Mouse (Mus musculus) gastrocnemius, adult 8-10 months (tissue): ENCODE data around the gene Caskin1. TPM values are rescaled to one million over a fixed set of nuclear protein-coding genes. Genes with fewer than 3 reads are reported as not detected.
A peak's percentile ranks its signal among the peaks of the same experiment; 100 is the strongest.
"Not testable (repeated sequence)": the region's sequence is repeated elsewhere in the genome, so short reads cannot be mapped to it uniquely, and the experiment has no call there.

Experiments used
- DNase-seq, 2 experiments: peaks; one replicate each; pipeline ENCODE4 v3.0.0; 2022; ENCODE audit warnings: low spot score in 2 of 2
- total RNA-seq, 4 experiments: library from RNA; stranded (reverse); gene quantifications; 2 replicates each; pipeline ENCODE4 v1.2.4; 2022

Gene Caskin1
- total RNA-seq = under 1 TPM in 2 of 4 experiments, not detected in 2; 0.05 to 0.21 TPM

DNA sequence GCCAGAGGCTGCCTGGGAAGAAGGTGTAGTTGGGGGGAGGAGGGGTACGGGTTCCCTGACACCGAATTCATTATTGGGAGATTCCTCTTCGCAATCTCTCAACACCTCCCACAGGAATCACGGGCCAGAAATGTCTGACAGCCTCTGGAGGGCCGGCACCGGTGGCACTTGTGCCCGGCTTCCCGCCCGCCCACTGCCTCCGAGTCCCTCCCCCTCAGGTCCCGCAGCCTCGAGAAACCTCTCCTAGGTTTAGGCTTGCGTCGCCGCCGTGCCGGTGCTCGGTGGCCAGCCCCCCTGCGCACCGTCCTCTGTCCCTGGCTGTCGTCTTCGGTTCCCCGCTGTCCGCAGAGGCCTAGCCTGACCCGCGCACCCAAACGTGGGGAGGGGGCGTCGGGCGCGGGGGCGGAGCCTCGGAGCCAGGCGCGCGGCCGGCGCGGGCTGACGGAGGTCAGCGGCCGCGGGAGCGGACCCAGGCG lies at the start of gene Caskin1:
Caskin1 (plus strand) TSS at position 416 of the 476 bp plus-strand sequence.
- DNase-seq = no peak

DNA sequence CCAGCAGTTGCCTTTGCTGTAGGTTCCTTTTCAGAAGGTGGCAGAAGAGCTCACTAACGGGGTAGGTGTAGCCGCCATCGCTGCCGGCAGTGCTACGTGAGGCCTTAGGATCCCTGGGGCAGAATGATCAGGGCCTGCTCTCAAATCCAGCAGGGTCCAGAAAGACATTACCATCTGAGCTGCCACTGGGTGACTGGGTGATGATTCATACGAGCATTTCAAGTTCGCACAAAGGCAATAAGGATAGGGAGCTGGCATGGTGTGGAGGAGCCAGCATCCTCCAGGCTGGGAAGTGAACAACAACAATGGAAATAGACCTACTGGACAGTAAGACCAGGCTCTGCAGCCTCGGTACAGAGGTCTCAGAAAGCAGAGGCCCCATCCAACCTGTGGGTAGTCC lies 48.0 kb upstream of the Caskin1 start:
- no peak for DNase-seq

DNA sequence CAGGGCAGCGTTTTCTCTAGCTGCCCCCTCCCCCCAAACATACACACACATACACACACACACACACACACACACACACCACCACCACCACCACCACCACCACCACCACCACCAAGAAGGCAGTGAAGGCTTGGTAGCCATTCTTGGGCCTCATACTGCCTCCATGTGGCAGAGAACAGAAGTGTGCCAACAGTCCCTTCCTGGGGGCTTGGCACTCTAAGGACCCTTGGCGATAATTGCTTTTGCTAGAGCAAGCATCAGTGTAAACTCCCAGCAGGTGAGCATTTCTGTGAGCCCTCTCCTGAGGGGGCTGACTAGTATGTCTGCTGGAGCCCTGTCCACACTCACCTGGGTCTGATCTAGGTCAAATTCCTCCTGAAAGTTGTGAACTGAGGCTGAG lies 47.3 kb upstream of the Caskin1 start:
- DNase-seq = no peak

DNA sequence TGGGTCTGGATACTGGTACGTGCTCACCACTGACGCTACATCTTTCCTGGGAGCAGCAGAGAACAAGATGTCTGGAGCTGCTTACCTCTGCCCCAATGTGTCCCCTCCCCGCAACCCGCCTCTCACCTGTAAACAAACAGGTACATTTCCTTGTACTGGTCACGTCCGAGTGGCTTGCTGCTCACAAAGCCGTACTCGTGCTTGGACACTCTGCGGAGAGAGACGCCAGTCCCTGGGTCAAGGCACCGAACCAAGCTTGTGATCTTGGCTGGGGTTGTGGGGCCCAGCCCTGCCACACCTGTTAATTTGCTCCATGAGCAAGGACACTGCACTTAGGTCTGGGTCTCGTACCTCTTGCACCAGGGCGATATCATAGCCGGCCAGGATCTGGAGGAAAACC lies 46.3 kb upstream of the Caskin1 start:
- DNase-seq = no peak

DNA sequence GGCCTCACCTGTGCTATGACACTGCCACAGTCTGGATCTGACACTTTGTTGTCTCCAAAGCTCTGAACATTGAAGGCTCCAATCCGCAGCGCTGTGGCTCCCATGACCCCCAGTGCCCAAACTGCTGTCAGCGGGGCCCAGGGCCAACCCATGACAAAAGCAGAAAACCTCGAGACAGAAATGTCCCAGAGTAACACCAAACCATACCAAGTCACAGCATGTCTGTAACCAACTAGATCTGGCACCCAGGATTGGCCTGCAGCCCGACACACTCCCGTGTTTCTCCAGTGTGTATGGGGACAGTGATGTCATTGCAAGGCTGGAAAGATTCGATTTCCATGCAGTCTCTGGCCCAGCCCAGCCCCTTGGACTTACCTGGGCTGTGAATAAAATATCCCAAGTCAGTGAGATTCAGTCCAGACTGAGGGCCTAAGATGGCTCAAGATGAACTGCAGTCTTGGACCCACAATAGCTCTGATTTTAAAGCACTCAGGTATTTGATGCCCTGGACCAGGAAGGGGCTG lies 45.7 kb upstream of the Caskin1 start, which contains the start of gene Dnase1l2:
Dnase1l2 (minus strand) TSS at position 474 of the 524 bp plus-strand sequence.
- DNase-seq = no peak

DNA sequence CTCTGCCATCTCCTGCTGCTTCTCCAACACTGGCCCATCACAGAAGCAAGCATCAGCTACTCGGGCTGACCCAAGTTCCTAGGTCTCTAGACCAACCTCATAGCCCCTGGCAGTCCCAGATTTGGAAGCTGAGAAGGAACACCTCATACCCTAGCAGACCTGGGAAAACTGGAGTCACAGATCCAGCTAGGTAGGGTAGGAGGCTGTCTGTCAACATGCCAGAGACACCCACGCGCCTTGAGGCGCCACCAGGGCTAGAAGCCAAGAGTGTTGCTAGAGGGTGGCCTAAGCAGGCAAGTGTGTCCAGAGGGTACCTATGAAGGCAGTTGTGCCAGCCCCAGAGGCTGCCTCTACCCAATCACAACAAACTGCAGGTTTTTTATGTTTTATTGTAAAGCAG lies 45.0 kb upstream of the Caskin1 start:
- no peak for DNase-seq

DNA sequence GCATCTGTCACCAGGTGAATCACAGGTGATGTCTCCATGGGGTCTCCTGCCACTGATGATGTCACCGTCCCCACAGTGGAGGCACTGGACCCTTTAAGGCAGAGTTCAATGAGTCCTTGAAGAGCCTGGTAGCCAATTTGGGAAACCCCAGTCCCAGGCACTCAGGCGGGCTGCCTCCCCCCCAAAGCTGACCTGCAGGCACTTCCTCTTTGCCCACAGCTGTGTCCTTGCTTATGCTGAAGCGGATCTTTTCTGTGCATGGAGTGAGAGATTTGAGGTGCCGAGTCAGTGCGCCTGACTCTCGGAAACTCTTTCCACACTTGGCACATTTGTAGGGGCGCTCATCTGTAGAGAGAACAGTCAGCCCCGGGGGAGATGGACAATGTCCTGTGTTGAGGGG lies 41.8 kb upstream of the Caskin1 start:
- no peak for DNase-seq

DNA sequence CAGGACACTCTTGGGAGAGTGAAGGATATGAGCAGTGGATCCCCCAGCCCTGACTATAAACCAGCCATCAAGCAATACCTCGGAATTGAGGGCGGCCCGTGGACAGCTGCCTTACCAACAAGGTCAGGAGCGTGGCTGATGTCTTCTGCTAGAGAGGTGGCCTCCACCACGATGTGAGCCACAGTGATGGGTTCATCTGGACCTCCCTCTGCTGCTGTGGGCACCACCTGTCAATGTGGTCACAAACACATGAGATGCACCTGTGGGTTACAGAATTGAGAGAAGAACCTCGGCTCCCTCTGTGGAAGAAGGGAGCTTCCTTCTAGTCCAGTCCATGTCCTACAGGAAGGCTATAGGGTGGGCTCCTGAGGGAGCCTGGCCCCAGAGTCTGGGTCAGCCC lies 38.9 kb upstream of the Caskin1 start:
- no peak for DNase-seq

DNA sequence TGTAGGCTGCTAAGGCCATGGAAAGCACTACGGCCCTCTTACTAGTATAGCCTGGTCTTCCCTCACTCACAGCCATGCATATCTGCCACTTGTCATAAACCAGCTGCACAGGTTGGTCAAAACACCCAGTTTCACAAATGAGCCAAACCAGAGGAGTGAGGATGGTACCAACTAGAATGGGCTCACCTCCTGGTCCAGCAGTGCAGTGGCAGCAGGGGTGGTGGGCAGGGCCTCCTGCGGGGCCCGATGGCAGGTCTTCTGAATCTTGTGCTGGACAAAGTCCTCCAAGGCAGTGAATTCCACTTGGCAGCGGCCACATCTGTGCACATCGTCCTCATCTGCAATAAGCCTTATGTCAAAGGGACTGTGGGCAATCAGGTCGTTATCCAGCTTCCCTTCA lies 37.2 kb upstream of the Caskin1 start:
- DNase-seq = no peak

DNA sequence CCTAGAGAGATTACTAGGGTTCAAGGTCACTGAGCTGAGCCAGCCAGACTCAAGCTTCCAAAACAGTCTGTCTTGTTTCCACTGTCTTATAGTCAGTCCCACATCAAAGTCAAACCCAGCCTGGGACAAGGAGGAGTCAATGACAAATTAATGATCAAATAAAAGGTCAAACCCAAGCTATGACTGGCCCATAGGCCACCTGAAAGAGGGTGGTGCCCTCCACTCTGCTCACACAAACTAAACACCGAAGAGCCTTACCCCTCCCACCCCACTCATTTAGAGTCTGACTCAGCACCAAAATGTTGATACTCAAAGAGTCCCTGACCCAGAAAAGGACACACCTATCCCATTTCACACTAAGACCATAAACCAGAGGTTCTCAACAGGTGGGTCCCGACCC lies 35.0 kb upstream of the Caskin1 start:
- DNase-seq = no peak

DNA sequence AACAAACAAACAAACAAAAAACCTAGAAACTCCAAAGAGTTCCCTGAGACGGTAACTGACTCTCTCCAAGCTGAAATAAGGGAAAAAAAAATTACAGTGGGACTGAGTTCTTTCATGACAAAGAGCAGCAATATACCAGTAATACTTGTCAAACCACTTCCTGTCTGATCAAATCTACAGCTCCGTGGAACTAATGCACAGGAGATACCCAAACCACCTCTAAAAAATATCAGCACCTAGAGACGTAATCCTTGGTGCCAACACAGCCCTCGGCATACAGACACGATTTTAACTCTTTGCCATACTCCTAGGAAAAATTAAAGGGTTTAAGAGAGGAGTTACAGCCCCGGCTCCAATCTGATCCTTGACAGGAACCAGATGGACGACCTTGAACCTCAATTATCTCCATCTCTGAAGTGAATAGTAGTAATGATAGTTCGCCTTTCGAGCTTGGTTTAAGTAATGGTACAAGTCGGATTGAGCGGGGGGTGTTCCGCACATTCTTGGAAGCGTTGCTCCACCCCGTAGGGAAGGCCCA lies 34.1 kb upstream of the Caskin1 start:
- no peak for DNase-seq

DNA sequence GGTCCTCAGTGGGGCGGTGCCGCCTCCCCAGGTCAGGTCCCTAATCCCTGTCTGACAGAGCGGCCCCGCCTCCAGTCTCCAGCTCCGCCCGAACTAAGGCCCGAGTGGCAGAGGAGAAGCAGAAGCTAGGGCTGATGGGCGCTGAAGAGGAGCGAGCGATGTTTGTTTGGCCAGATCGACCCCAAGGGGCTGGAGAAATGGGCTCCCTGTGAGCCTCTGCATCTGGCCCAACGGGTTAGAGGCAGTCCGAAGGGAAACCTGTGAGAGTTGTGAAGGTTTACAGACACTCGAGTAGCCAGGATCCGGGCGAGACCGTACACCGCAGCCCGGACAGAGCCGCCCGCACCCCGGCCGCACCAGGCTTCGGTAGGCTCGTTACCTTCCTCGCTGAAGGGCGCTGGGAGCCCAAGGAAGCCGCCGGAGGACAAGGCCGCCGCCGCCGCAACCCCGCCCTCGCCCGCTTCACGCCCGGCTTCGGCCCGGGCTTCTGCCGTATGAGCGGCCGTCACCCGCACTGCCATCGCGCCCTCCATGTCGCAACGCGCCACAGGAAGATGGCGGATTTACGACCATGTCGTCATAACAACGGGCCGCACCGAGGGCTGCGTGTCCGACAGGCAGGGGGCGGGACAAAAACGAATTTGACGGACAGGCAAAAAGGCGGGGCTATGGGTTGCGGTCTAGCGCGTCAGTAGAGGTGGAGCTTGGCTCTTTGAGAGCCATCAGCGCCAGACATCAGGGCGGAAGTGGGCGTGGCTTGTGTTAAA lies 33.5 kb upstream of the Caskin1 start:
- DNase-seq = peak; percentile 97 to 99

DNA sequence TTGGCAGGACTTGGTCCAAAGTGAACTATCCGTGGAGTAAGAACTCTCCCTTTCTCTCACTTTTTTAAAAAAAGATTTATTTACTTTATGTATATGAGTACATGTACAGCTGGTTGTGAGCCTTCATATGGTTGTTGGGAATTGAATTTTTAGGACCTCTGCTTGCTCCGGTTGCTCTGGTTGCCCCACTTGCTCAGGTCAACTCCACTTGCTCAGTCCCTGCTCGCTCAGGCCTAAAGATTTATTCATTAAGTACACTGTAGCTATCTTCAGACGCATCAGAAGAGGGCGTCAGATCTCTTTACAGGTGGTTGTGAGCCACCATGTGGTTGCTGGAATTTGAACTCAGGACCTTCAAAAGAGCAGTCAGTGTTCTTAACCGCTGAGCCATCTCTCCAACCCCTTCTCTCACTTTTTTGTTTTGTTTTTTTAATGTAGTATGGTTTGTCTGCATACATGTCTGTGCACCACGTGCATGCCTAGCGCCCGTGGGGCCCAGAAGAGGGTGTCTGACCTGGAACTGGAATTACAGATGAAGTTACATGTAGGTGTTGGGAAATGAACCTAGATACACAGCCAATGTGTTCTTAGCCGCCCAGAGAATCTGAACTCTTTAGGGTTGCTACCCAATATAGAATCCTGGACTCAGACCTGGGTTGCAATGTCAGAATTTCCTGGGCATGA lies 32.7 kb upstream of the Caskin1 start:
- DNase-seq = not testable (repeated sequence)

DNA sequence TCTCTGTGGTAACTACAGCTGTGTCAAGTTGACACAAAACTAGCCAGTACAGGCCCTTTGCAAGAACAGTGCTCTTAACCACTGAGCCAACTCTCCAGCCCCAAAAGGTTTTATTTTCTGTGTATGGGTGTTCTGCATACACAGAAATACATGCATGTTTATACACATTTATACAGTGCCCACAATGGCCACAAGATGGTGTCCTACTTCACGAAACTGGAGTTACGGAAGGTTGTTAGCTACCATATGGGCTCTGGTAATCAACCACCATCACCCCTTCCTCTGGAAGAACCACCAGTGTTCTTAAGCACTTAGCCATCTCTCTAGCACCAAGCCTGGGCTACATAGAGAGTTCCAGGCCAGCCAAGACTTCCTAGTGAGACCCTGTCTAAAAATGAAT lies 26.8 kb upstream of the Caskin1 start:
- no peak for DNase-seq

DNA sequence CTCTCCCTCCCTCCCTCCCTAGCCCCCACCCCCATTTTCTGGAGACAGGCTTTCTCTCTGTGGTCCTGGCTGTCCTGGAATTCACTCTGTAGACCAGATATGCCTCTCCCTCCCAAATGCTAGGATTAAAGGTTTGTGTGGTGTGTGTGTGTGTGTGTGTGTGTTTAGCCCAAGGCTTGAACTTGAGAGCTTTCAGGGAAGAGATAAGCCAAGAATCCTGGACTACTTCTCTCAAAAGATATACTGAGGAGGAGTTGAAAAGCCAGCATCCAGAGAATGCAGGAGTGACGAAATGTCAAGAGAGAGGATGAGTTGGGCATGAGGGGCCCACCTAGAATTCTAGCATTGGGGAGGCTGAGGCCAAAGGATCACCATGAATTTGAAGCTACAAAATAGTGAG lies 25.5 kb upstream of the Caskin1 start:
- no peak for DNase-seq

DNA sequence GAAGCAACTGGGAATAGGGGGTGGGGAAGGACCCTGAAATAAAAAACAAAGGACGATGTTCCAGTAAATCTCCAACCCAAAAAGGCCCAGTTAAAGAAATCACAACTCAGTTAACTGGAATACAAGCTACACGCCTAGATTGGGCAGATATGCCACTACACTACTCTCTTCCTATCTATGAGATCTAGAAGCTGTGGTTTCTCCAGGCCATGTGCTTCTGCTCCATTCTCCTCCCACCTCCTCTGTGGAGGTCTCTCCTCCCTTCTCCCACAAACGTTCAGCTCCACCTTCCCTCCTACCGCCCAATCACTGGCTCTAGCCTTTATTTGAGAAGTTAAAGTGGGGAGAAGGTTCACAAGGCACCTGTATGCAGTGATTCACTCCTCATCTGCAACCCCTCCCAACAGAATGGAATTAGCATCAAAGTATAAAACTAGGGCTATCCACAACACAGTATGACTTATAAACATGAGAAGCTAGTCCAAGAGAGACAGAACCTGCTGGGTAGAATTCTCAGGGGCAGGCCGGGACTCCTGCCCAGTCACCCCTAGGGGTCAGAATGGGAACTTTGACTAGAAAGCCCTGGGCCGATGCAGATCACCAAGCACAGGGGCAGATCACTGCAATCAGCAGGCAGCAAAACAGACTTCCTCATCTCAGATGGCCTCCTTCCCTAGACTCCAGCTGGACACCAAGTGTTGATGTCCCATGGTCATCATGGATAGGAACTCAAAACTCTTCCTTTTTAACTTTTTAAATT lies 24.8 kb upstream of the Caskin1 start:
- DNase-seq = no peak

DNA sequence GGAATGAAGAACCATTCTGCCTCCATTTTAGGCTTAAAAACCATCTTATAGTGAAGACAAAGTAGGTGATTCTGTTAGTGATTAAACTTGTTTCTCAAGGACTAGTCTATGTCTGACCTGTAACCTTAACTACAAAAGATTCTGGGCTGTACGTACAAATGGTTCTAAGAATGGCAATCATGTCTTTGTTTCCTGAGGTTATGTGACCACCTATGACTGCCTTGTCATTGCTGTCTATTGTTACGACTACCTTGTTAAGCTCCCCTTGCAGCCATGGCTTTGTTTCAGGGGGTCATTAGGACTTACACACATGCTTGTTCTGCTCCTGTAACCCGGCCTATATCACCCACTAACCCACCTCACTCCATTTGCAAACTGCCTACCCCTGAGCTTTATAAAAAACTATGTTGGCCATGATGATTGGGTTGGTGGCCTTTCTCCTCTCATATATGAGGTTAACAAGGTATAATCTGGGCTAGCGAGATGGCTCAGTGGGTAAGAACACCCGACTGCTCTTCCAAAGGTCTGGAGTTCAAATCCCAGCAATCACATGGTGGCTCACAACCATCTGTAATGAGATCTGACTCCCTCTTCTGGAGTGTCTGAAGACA lies 19.7 kb upstream of the Caskin1 start:
- DNase-seq = no peak

DNA sequence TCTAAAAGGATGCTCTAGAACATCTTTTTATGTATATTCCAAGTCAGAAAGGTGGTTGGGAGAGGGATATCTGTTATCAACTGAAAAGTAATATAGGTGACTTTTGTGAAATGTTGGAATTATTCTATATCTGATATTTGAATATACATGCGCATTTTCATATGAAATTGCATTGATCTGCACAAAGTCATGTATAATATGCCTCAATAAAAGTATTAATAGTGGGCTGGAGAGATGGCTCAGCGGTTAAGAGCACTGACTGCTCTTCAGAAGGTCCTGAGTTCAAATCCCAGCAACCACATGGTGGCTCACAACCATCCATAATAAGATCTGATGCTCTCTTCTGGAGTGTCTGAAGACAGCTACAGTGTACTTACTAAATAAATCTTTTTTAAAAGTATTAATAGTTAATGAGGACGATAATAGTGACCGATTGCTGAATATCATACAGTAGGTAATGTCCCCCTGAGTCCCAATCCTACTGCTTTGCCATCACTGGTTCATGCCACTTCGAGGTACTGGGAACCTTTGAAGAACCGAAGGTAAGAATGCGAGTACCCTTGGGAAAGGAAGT lies 19.0 kb upstream of the Caskin1 start:
- DNase-seq = no peak

DNA sequence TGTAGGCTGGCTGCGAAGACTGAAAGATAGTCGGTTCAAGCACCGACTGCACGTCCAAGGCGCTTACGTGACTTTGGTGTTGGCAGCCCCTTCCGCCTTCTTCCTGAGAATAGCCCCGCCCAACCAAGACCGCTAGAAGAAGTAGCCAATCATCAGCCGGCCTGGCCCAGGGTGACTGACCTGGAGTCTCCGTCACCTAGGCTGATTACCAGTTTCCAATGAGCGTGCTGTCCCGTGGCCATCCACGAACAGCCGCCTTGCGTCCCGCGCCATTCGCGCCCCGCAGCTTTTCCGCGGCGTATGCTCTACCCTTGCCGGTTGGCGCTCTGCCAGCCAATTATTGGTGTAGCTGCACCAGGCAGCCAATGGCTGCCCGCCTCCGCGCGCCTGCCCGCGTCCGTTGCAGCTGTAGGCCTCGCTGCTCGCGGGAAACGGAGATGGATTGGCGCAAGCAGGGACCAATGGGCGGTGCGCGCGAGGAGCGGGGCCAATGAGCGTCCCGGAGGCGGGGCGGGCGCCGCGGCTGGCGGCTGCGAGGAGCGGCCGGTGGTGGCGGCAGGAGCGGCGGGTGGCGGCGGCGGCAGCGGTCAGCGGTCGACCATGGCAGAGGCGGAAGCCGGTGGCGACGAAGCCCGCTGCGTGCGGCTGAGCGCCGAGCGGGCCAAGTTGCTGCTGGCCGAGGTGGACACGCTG lies 18.3 kb upstream of the Caskin1 start, which contains the start of the genes E4f1 and Pgp:
E4f1 (minus strand) TSS at position 404 of the 693 bp plus-strand sequence.
Pgp (plus strand) TSS at position 483 of the 693 bp plus-strand sequence.
- peak; percentile 97 to 99 for DNase-seq
